Mouse (Mus musculus) adrenal gland (tissue): ENCODE results near the gene Anks1b.

ENCODE experiments used
- intact Hi-C: fragments of 180-260 bp; cut with DNase I; formaldehyde crosslinking; loops from one replicate; pipeline ENCODE4 v1.15.1; 2025

Anks1b gene

GRCm38 (mm10) chr10:89946636-89947349 lies 73.5 kb downstream of the Anks1b start:
- intact Hi-C loops: no loop called here

- intact Hi-C loops: no loop called here
Measured at GRCm38 (mm10) chr10:89974361-89974760, 101.1 kb downstream of the Anks1b start.

- intact Hi-C loops: no loop called here
Measured at GRCm38 (mm10) chr10:89975431-89975841, 102.1 kb downstream of the Anks1b start.

GRCm38 (mm10) chr10:89976577-89976976 lies 103.3 kb downstream of the Anks1b start:
- intact Hi-C loops: no loop called here

- intact Hi-C loops: no loop called here
Measured at GRCm38 (mm10) chr10:89994171-89994570, 120.9 kb downstream of the Anks1b start.

- intact Hi-C loops: no loop called here
Measured at GRCm38 (mm10) chr10:89995621-89996428, 122.5 kb downstream of the Anks1b start.

GRCm38 (mm10) chr10:90003980-90004729 lies 130.8 kb downstream of the Anks1b start:
- intact Hi-C loops: no loop called here

- intact Hi-C loops: no loop called here
Measured at GRCm38 (mm10) chr10:90004882-90005281, 131.6 kb downstream of the Anks1b start.

- intact Hi-C loops: no loop called here
Measured at GRCm38 (mm10) chr10:90033037-90033436, 159.7 kb downstream of the Anks1b start.

GRCm38 (mm10) chr10:90043287-90043686 lies 170.0 kb downstream of the Anks1b start:
- intact Hi-C loops: no loop called here

GRCm38 (mm10) chr10:90043773-90044172 lies 170.5 kb downstream of the Anks1b start:
- intact Hi-C loops: no loop called here

GRCm38 (mm10) chr10:90044229-90044628 lies 170.9 kb downstream of the Anks1b start:
- intact Hi-C loops: no loop called here

- intact Hi-C loops: no loop called here
Measured at GRCm38 (mm10) chr10:90068651-90069050, 195.3 kb downstream of the Anks1b start.

GRCm38 (mm10) chr10:90077930-90078329 lies 204.6 kb downstream of the Anks1b start:
- intact Hi-C loops: no loop called here

- intact Hi-C loops: loop anchor here (1.0 to 10.0 kb wide), 2 partner anchors 294 to 609 kb away; no protein-coding TSS in a partner anchor
Measured at GRCm38 (mm10) chr10:90081151-90081550, 207.8 kb downstream of the Anks1b start.

GRCm38 (mm10) chr10:90081630-90082029 lies 208.3 kb downstream of the Anks1b start:
- intact Hi-C loops: loop anchor here (1.0 to 10.0 kb wide), 2 partner anchors 293 to 609 kb away; no protein-coding TSS in a partner anchor

GRCm38 (mm10) chr10:90093877-90094276 lies 220.6 kb downstream of the Anks1b start:
- intact Hi-C loops: no loop called here

- intact Hi-C loops: no loop called here
Measured at GRCm38 (mm10) chr10:90112662-90113061, 239.4 kb downstream of the Anks1b start.

- intact Hi-C loops: no loop called here
Measured at GRCm38 (mm10) chr10:90116867-90117266, 243.6 kb downstream of the Anks1b start.

- intact Hi-C loops: no loop called here
Measured at GRCm38 (mm10) chr10:90117836-90118235, 244.5 kb downstream of the Anks1b start.

- intact Hi-C loops: no loop called here
Measured at GRCm38 (mm10) chr10:90137538-90137937, 264.2 kb downstream of the Anks1b start.

GRCm38 (mm10) chr10:90140947-90141346 lies 267.6 kb downstream of the Anks1b start:
- intact Hi-C loops: no loop called here
